Mouse (Mus musculus) heart, postnatal 0 days (tissue): Measurements from ENCODE around the gene Iqce. TPM values are rescaled to one million over a fixed set of nuclear protein-coding genes. Genes with fewer than 3 reads are reported as not detected.

Experiments used
- ATAC-seq: fragments of 200-750 bp; cut with Nextera tagmentation; 2 replicates; pipeline ENCODE4 v1.8.0; 2017; ENCODE audit warnings: low read depth, moderate number of reproducible peaks, moderate library complexity; ENCODE audit not compliant: insufficient read depth
- DNase-seq: peaks from one replicate; pipeline ENCODE4 v3.0.0-alpha.2; 2016; ENCODE audit warnings: low spot score
- H3K27ac ChIP-seq: fragments of 300-500 bp; sonication (generic); 2 replicates; pipeline ENCODE4 v1.5.1; 2014; ENCODE audit warnings: low read depth, mild to moderate bottlenecking
- H3K27me3 ChIP-seq: fragments of 300-500 bp; sonication (generic); 2 replicates; pipeline ENCODE4 v1.6.1; 2014; ENCODE audit warnings: low read length, mixed read lengths; ENCODE audit not compliant: control insufficient read depth, insufficient read depth
- H3K36me3 ChIP-seq: fragments of 300-500 bp; sonication (generic); replicated peaks from 2 replicates; pipeline ENCODE4 v1.6.1; 2014; ENCODE audit warnings: low read length, mixed read lengths; ENCODE audit not compliant: control insufficient read depth, insufficient read depth
- H3K4me1 ChIP-seq: fragments of 300-500 bp; sonication (generic); 2 replicates; pipeline ENCODE4 v1.6.1; 2014; ENCODE audit warnings: antibody characterized with exemption; ENCODE audit not compliant: control insufficient read depth, insufficient read depth
- H3K4me2 ChIP-seq: fragments of 300-500 bp; sonication (generic); 2 replicates; pipeline ENCODE4 v1.6.1; 2014; ENCODE audit warnings: low read depth, mild to moderate bottlenecking, low read length, moderate library complexity
- H3K4me3 ChIP-seq: fragments of 300-500 bp; sonication (generic); 2 replicates; pipeline ENCODE4 v1.5.1; 2014; ENCODE audit warnings: low read depth, low read length
- H3K9ac ChIP-seq: fragments of 300-500 bp; sonication (generic); replicated peaks from 2 replicates; pipeline ENCODE4 v1.6.1; 2014; ENCODE audit warnings: low read depth, low read length, mixed read lengths
- H3K9me3 ChIP-seq: fragments of 300-500 bp; sonication (generic); replicated peaks from 2 replicates; pipeline ENCODE4 v1.6.1; 2016; ENCODE audit warnings: low read length; ENCODE audit not compliant: control insufficient read depth
- CTCF ChIP-seq: IDR thresholded peaks from 2 replicates; pipeline ENCODE4 v1.5.1; 2016; ENCODE audit warnings: antibody characterized with exemption, control low read depth, low read depth
- EP300 ChIP-seq: IDR thresholded peaks from 2 replicates; pipeline ENCODE4 v1.6.1; 2016; ENCODE audit warnings: antibody characterized with exemption, low read depth
- WGBS: fragments of 180-500 bp; shearing (Covaris S2); extraction: QIAGEN DNeasy Blood & Tissue Kit; methylation state at CpG from one replicate; pipeline ENCODE4 v1.1.7; 2014; 5-methylcytosine and 5-hydroxymethylcytosine counted together
- polyA plus RNA-seq: library from polyadenylated mRNA; unstranded; fragments of >200 nt; fragmentation: Nextera tagmentation; extraction: Ambion mirVana; gene quantifications from 2 replicates; pipeline ENCODE4 v1.2.1, GENCODE M21; 2015
- total RNA-seq: library from RNA; depleted of rRNA; stranded (reverse); fragments of >200 nt; gene quantifications from 2 replicates; pipeline ENCODE4 v1.2.3, GENCODE M21; 2014; ENCODE audit warnings: low replicate concordance

Gene Iqce
- total and polyA plus RNA-seq, 2 experiments from 2014 or later, result 3.8 to 5.1 TPM

DNA sequence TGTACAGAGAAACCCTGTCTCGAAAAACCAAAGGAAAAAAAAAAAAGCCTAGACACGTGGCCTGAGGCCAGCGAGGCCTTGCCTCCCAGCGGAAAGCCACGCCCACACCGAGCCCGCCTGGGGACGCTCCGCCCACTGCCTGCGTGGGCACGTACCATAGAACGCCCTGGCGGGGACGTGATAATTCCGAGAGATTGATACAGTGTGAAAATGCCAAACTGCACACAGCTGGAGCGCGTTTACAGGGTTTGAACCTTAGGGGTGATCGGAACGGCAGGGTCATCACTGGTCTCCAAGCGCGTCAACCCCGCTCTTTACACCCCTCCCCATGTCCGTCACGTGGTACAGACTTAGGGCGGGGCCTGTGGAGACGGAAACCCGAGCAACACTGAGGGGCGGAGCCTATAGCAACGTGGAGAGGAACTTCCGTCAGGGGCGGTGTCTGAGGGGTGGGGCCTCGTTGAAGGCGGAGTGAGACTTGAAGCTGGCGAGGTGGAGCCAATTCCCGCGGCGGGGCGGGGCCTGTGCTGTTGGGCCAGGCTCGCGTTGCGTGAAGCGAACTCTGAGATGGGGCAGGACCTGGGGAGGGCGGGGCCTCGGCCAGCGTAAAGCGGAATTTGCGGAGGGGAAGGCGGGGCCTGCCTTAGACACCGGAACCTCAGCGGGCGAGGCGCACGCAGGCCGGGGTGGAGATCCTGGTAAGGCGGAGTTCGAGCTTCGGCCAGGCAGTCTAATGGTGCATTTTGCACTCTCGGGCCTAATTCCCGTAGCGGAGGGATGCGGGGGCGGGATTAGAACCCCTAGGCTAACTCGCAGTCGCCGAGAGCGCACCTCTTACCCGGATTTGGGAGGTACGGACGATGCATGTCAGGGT, 2.4 kb upstream of the Iqce start, which contains the start of gene Brat1:
Gene Brat1, plus strand, starts transcription at position 634 of the 874 bp plus-strand sequence.
- no peaks in the 10 kb centered on the region for H3K9me3 ChIP-seq
- WGBS, result under 1% methylated on average over 68 of the region's 69 CpGs
- H3K4me3 ChIP-seq, result peak within 1 kb of the TSS; percentile 61
- peaks cover 16% of the 10 kb centered on the region for H3K4me1 ChIP-seq
- peak within 1 kb of the TSS; percentile 80 for H3K27ac ChIP-seq
- ATAC-seq, result peak; percentile 93
- TF ChIP-seq CTCF (no peak), EP300 (peak; percentile 13; the same call in 1 of the 2 replicates)
- H3K27me3 ChIP-seq, result no peaks in the 10 kb centered on the region
- H3K36me3 ChIP-seq, result peaks cover 12% of the 10 kb centered on the region; the same call in 1 of the 2 replicates
- H3K4me2 ChIP-seq, result peak within 1 kb of the TSS; percentile 81
- H3K9ac ChIP-seq, result peak within 1 kb of the TSS; percentile 79
- peak; percentile 100 for DNase-seq

- Histone ChIP-seq H3K27ac (peak overlapping the region; percentile 80), H3K9me3 (no peaks in the 10 kb centered on the region), H3K4me1 (peaks cover 16% of the 10 kb centered on the region), H3K4me3 (peak overlapping the region; percentile 61), H3K9ac (0 out of 2 replicates have a peak overlapping the region, but pooled peaks have one; percentile 22), H3K36me3 (0 out of 2 replicates have a peak, but pooled peaks cover 12% of the 10 kb centered on the region), H3K4me2 (peak overlapping the region; percentile 54), H3K27me3 (no peaks in the 10 kb centered on the region)
- ATAC-seq, result no peak
- 38% methylated on average over 16 of the region's 17 CpGs for WGBS
- TF ChIP-seq EP300, result peak; percentile 18; the same call in 1 of the 2 replicates
- no peak for TF ChIP-seq CTCF
- no peak for DNase-seq
Observed at GRCm38 (mm10) chr5:140703480-140704377, 1.6 kb upstream of the Iqce start.

DNA sequence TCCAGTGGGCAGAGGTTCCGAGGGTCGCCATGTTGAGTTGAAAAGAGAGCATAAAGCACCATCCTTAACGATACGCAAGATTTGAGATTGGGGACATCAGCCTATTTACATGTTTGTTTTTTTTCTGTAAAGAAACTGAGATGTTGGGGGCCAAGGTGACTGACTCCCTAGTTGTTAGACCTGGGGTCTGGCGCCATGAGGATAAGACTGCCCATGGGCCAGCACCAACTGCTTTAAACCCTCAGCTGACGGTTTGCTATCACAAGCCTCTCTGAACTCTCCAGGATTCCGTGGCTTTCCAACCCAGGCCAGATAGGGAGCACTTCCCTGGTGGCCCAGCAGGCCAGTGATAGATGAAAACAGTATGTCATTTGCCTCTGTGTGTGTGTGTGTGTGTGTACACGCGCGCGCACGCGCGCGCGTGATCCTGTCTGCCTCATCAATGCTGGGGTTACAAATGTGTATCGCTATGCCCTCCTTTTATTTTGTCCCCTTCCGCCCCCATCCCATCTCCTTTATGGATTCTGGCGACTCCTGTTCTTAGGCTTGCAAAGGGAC, 519 bp upstream of the Iqce start:
- Histone ChIP-seq H3K9me3 (no peaks in the 10 kb centered on the region), H3K9ac (peak overlapping the region; percentile 71; the same call in 1 of the 2 replicates), H3K4me3 (peak overlapping the region; percentile 63), H3K27ac (peak overlapping the region; percentile 53), H3K4me2 (peak overlapping the region; percentile 78), H3K27me3 (no peaks in the 10 kb centered on the region), H3K4me1 (peaks cover 16% of the 10 kb centered on the region), H3K36me3 (0 out of 2 replicates have a peak, but pooled peaks cover 7% of the 10 kb centered on the region)
- no peak for DNase-seq
- WGBS, result 60% methylated on average over 19 of the region's 19 CpGs
- no peak for ATAC-seq
- TF ChIP-seq CTCF, result no peak
- TF ChIP-seq EP300, result no peak

- H3K27me3 ChIP-seq, result no peaks in the 10 kb centered on the region
- no peak for ATAC-seq
- no peaks in the 10 kb centered on the region for H3K9me3 ChIP-seq
- H3K4me3 ChIP-seq, result peak overlapping the region; percentile 63
- peak overlapping the region; percentile 78 for H3K4me2 ChIP-seq
- TF ChIP-seq EP300 (no peak), CTCF (no peak)
- peak overlapping the region; percentile 53 for H3K27ac ChIP-seq
- peak; percentile 29 for DNase-seq
- peaks cover 16% of the 10 kb centered on the region for H3K4me1 ChIP-seq
- H3K9ac ChIP-seq, result peak overlapping the region; percentile 71
- H3K36me3 ChIP-seq, result 0 out of 2 replicates have a peak, but pooled peaks cover 4% of the 10 kb centered on the region
- under 1% methylated on average over 25 of the region's 25 CpGs for WGBS
Observed at GRCm38 (mm10) chr5:140701661-140702060, 517 bp downstream of the Iqce start.

DNA sequence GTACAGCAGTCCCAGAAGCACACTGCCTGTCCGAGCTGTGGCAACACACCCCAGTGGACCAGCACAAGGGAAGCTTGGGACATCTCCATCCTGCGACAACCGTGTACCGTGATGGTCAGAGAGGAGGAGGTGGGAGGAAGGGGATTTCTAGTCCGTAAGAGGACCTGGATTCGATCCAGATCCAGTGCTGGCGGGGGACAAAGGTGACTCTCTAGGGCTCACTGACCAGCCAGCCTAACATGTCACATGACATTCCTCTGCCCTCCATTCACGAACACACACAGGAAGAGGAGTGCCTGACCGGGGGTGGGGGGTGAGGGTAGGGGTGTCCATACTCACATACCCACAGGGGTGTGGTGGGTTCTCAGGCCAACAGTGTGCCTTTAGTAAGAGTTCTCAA, 2.4 kb downstream of the Iqce start:
- ATAC-seq (no peak), DNase-seq (no peak)
- H3K4me1 ChIP-seq, result peaks cover 7% of the 10 kb centered on the region
- TF ChIP-seq EP300 (no peak), CTCF (no peak)
- no peaks in the 10 kb centered on the region for H3K9me3 ChIP-seq
- no peak overlapping the region for H3K9ac ChIP-seq
- no peak overlapping the region for H3K4me3 ChIP-seq
- no peak overlapping the region for H3K4me2 ChIP-seq
- peaks cover 12% of the 10 kb centered on the region for H3K36me3 ChIP-seq
- 64% methylated on average over 9 of the region's 9 CpGs for WGBS
- no peak overlapping the region for H3K27ac ChIP-seq
- no peaks in the 10 kb centered on the region for H3K27me3 ChIP-seq
